Mouse (Mus musculus) megakaryocyte, adult 5-6 weeks (primary cell): ENCODE data around the gene Olfr713. TPM values are rescaled to one million over a fixed set of nuclear protein-coding genes. Genes with fewer than 3 reads are reported as not detected.

Experiments
- ATAC-seq: 2 replicates; pipeline ENCODE4 v1.8.0; 2016; ENCODE audit warnings: mild to moderate bottlenecking, inconsistent platforms; ENCODE audit not compliant: poor library complexity, severe bottlenecking
- total RNA-seq, 2 experiments: library from RNA; stranded (forward) in 1 of 2; stranded (reverse) in 1 of 2; fragments of 153-499, 151-499 nt in 1 of 2; fragments of 221-1000, 200-1000 nt in 1 of 2; gene quantifications; 2 replicates each; pipeline versions ENCODE4 v1.2.3 to v1.2.4; 2015 to 2017

The Olfr713 gene
- not detected in 2 replicates for total RNA-seq (2015)
- total RNA-seq (2017): not detected in 2 replicates

- ATAC-seq: no peak
Observed at GRCm38 (mm10) chr7:107030874-107031273, at the start of gene Olfr713. Gene Olfr713, plus strand, starts transcription at chr7:107031174.

DNA sequence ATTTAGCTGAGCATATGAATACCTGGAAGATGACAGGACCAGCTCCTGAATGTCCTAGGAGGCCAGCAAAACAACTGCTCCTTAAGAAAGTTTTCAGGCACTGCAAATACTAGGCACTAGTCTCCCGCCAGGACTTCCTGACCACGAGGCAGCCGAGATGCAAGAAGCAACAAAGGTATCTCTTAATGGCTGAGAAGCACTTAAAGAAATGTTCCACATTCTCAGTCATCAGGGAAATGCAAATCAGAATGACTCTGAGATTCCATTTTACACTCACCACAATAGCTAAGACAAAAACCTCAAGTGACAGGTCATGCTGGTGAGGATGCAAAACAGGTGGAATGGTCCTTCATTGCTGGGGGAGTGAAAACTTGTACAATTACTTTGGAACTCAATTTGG is 45.7 kb upstream of the Olfr713 start:
- no peak for ATAC-seq

- peak; percentile 88 for ATAC-seq
Observed at GRCm38 (mm10) chr7:107000798-107001197, 30.2 kb upstream of the Olfr713 start.

GRCm38 (mm10) chr7:107004169-107004568 is 26.8 kb upstream of the Olfr713 start:
- ATAC-seq: no peak

- no peak for ATAC-seq
Observed at GRCm38 (mm10) chr7:107005972-107006371, 25.0 kb upstream of the Olfr713 start, which contains the start of gene Olfr2. Gene Olfr2, minus strand, starts transcription at chr7:107006072.

- no peak for ATAC-seq
Observed at GRCm38 (mm10) chr7:107039934-107040563, 9.1 kb downstream of the Olfr713 start.

DNA sequence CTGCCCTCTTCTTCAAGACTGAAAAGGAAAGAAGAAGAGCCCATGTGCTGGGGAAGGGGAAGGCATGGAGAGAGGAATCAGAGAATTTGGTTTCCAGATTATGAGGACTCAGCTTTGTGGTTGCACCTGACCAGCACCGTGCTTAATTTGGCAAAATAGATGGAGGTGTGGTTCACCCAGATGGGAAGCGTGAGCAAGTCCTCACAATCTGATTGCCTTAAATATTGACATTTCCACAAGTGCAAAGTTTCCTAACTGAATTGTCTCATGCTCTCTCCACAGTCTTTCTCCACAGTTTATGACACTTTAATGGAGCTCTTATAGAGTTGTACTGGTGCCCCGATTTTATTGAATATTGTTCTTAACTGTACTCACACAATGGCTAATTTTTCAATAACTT is 12.2 kb downstream of the Olfr713 start:
- ATAC-seq: no peak

- ATAC-seq: peak; percentile 77
Observed at GRCm38 (mm10) chr7:107044407-107044806, 13.4 kb downstream of the Olfr713 start.

DNA sequence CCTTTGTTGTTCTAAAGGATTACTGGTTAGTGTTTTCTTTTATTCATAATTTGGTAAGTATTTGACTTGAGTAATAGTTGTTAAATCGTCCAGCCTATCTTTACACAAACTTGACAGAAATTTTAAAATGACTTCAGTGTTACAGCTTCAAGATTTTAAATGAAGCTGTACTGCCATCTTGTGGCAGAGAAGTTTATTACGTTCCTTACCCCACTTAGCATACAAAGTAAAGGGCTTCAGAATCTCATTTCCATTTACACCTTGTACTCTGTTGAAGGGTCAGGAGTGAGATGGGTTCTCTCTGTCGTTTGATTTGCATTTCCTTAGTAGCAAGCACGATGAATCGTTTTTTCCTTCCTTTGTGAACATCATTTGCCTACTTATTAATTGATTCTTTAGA is 14.9 kb downstream of the Olfr713 start:
- peak; percentile 61 for ATAC-seq

- peak; percentile 23 for ATAC-seq
Observed at GRCm38 (mm10) chr7:107047578-107047977, 16.6 kb downstream of the Olfr713 start.

DNA sequence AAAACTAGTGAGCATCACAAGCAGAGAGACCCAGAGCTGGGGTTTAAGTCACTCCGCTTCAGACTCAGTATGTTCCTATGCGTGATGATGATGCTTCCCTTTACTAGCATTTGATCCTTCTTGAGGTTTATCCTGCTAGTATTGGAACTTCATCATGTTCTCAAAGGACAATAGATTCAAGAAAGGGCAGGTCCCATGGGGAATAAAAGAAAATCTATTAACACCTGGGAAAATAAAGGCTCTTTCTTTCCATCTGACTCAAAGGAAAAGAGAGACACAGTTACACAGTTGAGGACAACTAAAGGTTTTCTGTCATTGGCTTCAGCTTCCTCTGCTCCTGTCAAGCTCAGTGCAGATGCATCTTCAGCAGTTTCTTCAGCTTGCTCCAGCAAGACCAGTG is 39.7 kb downstream of the Olfr713 start, which contains the start of gene Olfr714:
Gene Olfr714, plus strand, starts transcription at position 301 of the 400 bp plus-strand sequence.
- no peak for ATAC-seq

Other genes starting within 250 kb of the Olfr713 start
- gene Olfr699, start 238.0 kb upstream of the Olfr713 start, total RNA-seq (2015): not detected in 2 replicates
- gene Olfr699, start 238.0 kb upstream of the Olfr713 start, total RNA-seq (2017): not detected in 2 replicates
- gene Olfr700, start 222.3 kb upstream of the Olfr713 start, total RNA-seq (2015): not detected in 2 replicates
- 0.73 TPM in 1 of 2 replicates, not detected in the other for gene Olfr700, start 222.3 kb upstream of the Olfr713 start, total RNA-seq (2017)
- not detected in 2 replicates for gene Olfr701, start 217.0 kb upstream of the Olfr713 start, total RNA-seq (2015)
- gene Olfr701, start 217.0 kb upstream of the Olfr713 start, total RNA-seq (2017): not detected in 2 replicates
- gene Olfr702, start 197.3 kb upstream of the Olfr713 start, total RNA-seq (2015): not detected in 2 replicates
- not detected in 2 replicates for gene Olfr702, start 197.3 kb upstream of the Olfr713 start, total RNA-seq (2017)
- not detected in 2 replicates for gene Olfr703, start 187.8 kb upstream of the Olfr713 start, total RNA-seq (2015)
- gene Olfr703, start 187.8 kb upstream of the Olfr713 start, total RNA-seq (2017): not detected in 2 replicates
- not detected in 2 replicates for gene Olfr704, start 168.0 kb upstream of the Olfr713 start, total RNA-seq (2015)
- gene Olfr704, start 168.0 kb upstream of the Olfr713 start, total RNA-seq (2017): not detected in 2 replicates
- gene Olfr705, start 154.3 kb upstream of the Olfr713 start, total RNA-seq (2015): not detected in 2 replicates
- gene Olfr705, start 154.3 kb upstream of the Olfr713 start, total RNA-seq (2017): not detected in 2 replicates
- gene Olfr706, start 143.0 kb upstream of the Olfr713 start, total RNA-seq (2015): not detected in 2 replicates
- gene Olfr706, start 143.0 kb upstream of the Olfr713 start, total RNA-seq (2017): not detected in 2 replicates
- not detected in 2 replicates for gene Olfr707, start 129.9 kb upstream of the Olfr713 start, total RNA-seq (2015)
- not detected in 2 replicates for gene Olfr707, start 129.9 kb upstream of the Olfr713 start, total RNA-seq (2017)
- not detected in 2 replicates for gene Olfr1532-ps1, start 123.2 kb upstream of the Olfr713 start, total RNA-seq (2015)
- gene Olfr1532-ps1, start 123.2 kb upstream of the Olfr713 start, total RNA-seq (2017): not detected in 2 replicates
- gene Olfr709-ps1, start 99.0 kb upstream of the Olfr713 start, total RNA-seq (2015): not detected in 2 replicates
- not detected in 2 replicates for gene Olfr709-ps1, start 99.0 kb upstream of the Olfr713 start, total RNA-seq (2017)
- not detected in 2 replicates for gene Olfr710, start 82.9 kb upstream of the Olfr713 start, total RNA-seq (2015)
- not detected in 2 replicates for gene Olfr710, start 82.9 kb upstream of the Olfr713 start, total RNA-seq (2017)
- gene Olfr6, start 67.2 kb upstream of the Olfr713 start, total RNA-seq (2015): not detected in 2 replicates
- gene Olfr6, start 67.2 kb upstream of the Olfr713 start, total RNA-seq (2017): not detected in 2 replicates
- gene Olfr711, start 55.7 kb upstream of the Olfr713 start, total RNA-seq (2015): not detected in 2 replicates
- gene Olfr711, start 55.7 kb upstream of the Olfr713 start, total RNA-seq (2017): not detected in 2 replicates
- not detected in 2 replicates for gene Olfr2, start 25.1 kb upstream of the Olfr713 start, total RNA-seq (2015)
- gene Olfr2, start 25.1 kb upstream of the Olfr713 start, total RNA-seq (2017): under 0.01 TPM in 1 of 2 replicates, not detected in the other
- not detected in 2 replicates for gene Olfr714, start 39.8 kb downstream of the Olfr713 start, total RNA-seq (2015)
- not detected in 2 replicates for gene Olfr714, start 39.8 kb downstream of the Olfr713 start, total RNA-seq (2017)
- gene Olfr17, start 62.0 kb downstream of the Olfr713 start, total RNA-seq (2015): not detected in 2 replicates
- gene Olfr17, start 62.0 kb downstream of the Olfr713 start, total RNA-seq (2017): not detected in 2 replicates
- gene Olfr715b, start 79.2 kb downstream of the Olfr713 start, total RNA-seq (2015): not detected in 2 replicates
- not detected in 2 replicates for gene Olfr715b, start 79.2 kb downstream of the Olfr713 start, total RNA-seq (2017)
- not detected in 2 replicates for gene Olfr715, start 99.9 kb downstream of the Olfr713 start, total RNA-seq (2015)
- gene Olfr715, start 99.9 kb downstream of the Olfr713 start, total RNA-seq (2017): not detected in 2 replicates
- gene Olfr716, start 107.2 kb downstream of the Olfr713 start, total RNA-seq (2015): not detected in 2 replicates
- gene Olfr716, start 107.2 kb downstream of the Olfr713 start, total RNA-seq (2017): 0.07 TPM in 1 of 2 replicates, not detected in the other
- not detected in 2 replicates for gene Nlrp14, start 135.8 kb downstream of the Olfr713 start, total RNA-seq (2015)
- not detected in 2 replicates for gene Nlrp14, start 135.8 kb downstream of the Olfr713 start, total RNA-seq (2017)
- not detected in 2 replicates for gene Rbmxl2, start 178.3 kb downstream of the Olfr713 start, total RNA-seq (2015)
- gene Rbmxl2, start 178.3 kb downstream of the Olfr713 start, total RNA-seq (2017): not detected in 2 replicates